Mouse (Mus musculus) embryonic facial prominence, embryonic 14.5 days (tissue): ENCODE data around the gene Tbc1d10c. TPM values are rescaled to one million over a fixed set of nuclear protein-coding genes. Genes with fewer than 3 reads are reported as not detected.
A peak's percentile ranks its signal among the peaks of the same experiment; 100 is the strongest.
"Not testable (repeated sequence)": the region's sequence is repeated elsewhere in the genome, so short reads cannot be mapped to it uniquely, and the experiment has no call there.

ENCODE experiments used
- ATAC-seq: fragments of 200-750 bp; cut with Nextera tagmentation; 2 replicates; pipeline ENCODE4 v1.8.0; 2017; ENCODE audit warnings: low read depth, moderate number of reproducible peaks, moderate TSS enrichment
- DNase-seq: peaks from one replicate; pipeline ENCODE4 v3.0.0-alpha.2; 2015; ENCODE audit warnings: low spot score
- H3K27ac ChIP-seq: fragments of 300-500 bp; sonication (generic); replicated peaks from 2 replicates; pipeline ENCODE4 v1.5.1; 2014; ENCODE audit warnings: low read depth, mild to moderate bottlenecking, low read length, moderate library complexity
- H3K27me3 ChIP-seq: fragments of 300-500 bp; sonication (generic); replicated peaks from 2 replicates; pipeline ENCODE4 v1.6.1; 2014; ENCODE audit warnings: low read length; ENCODE audit not compliant: control insufficient read depth, insufficient read depth
- H3K36me3 ChIP-seq: fragments of 300-500 bp; sonication (generic); 2 replicates; pipeline ENCODE4 v1.6.1; 2014; ENCODE audit warnings: low read length, mixed read lengths; ENCODE audit not compliant: control insufficient read depth, insufficient read depth
- H3K4me1 ChIP-seq: fragments of 300-500 bp; sonication (generic); 2 replicates; pipeline ENCODE4 v1.6.1; 2014; ENCODE audit warnings: antibody characterized with exemption, low read length; ENCODE audit not compliant: control insufficient read depth, insufficient read depth
- H3K4me2 ChIP-seq: fragments of 300-500 bp; sonication (generic); 2 replicates; pipeline ENCODE4 v1.6.1; 2014; ENCODE audit warnings: low read depth, mild to moderate bottlenecking, low read length, moderate library complexity, mixed read lengths
- H3K4me3 ChIP-seq: fragments of 300-500 bp; sonication (generic); 2 replicates; pipeline ENCODE4 v1.5.1; 2014; ENCODE audit warnings: low read depth, mild to moderate bottlenecking, low read length
- H3K9ac ChIP-seq: fragments of 300-500 bp; sonication (generic); 2 replicates; pipeline ENCODE4 v1.6.1; 2014; ENCODE audit warnings: low read depth, mild to moderate bottlenecking, low read length, moderate library complexity, mixed read lengths
- H3K9me3 ChIP-seq: fragments of 300-500 bp; sonication (generic); 2 replicates; pipeline ENCODE4 v1.6.1; 2016; ENCODE audit warnings: low read length; ENCODE audit not compliant: control insufficient read depth
- WGBS: fragments of 180-500 bp; shearing (Covaris S2); extraction: QIAGEN DNeasy Blood & Tissue Kit; methylation state at CpG from one replicate; pipeline ENCODE4 v1.1.7; 2014; 5-methylcytosine and 5-hydroxymethylcytosine counted together
- polyA plus RNA-seq: library from polyadenylated mRNA; unstranded; fragments of >200 nt; fragmentation: Nextera tagmentation; extraction: Ambion mirVana; gene quantifications from 2 replicates; pipeline ENCODE4 v1.2.1, GENCODE M21; 2014

The Tbc1d10c gene
- polyA plus RNA-seq, 1 experiment from 2014 or later, result 3.6 TPM

- DNase-seq (no peak), ATAC-seq (no peak)
- no peak overlapping the region for H3K4me2 ChIP-seq
- no peak overlapping the region for H3K4me3 ChIP-seq
- H3K27me3 ChIP-seq, result no peaks in the 10 kb centered on the region
- WGBS, result 69% methylated on average over 6 of the region's 6 CpGs
- H3K9me3 ChIP-seq, result no peaks in the 10 kb centered on the region
- H3K9ac ChIP-seq, result no peak overlapping the region
- H3K4me1 ChIP-seq, result no peaks in the 10 kb centered on the region
- no peaks in the 10 kb centered on the region for H3K36me3 ChIP-seq
- no peak overlapping the region for H3K27ac ChIP-seq
These were observed 50.9 kb downstream of the Tbc1d10c start for GRCm38 (mm10) chr19:4140147-4140546.

GRCm38 (mm10) chr19:4139446-4139845, 51.6 kb downstream of the Tbc1d10c start, which contains the start of gene Gpr152:
TSS of gene Gpr152 (plus strand) at chr19:4139787.
- no peak within 1 kb of the TSS for H3K9ac ChIP-seq
- no peak within 1 kb of the TSS for H3K4me2 ChIP-seq
- no peaks in the 10 kb centered on the region for H3K9me3 ChIP-seq
- no peak within 1 kb of the TSS for H3K27ac ChIP-seq
- H3K4me3 ChIP-seq, result no peak within 1 kb of the TSS
- no peaks in the 10 kb centered on the region for H3K36me3 ChIP-seq
- ATAC-seq (no peak), DNase-seq (no peak)
- H3K4me1 ChIP-seq, result no peaks in the 10 kb centered on the region
- 95% methylated on average over 2 of the region's 2 CpGs for WGBS
- H3K27me3 ChIP-seq, result no peaks in the 10 kb centered on the region

- ATAC-seq (no peak), DNase-seq (no peak)
- no peaks in the 10 kb centered on the region for H3K4me1 ChIP-seq
- H3K9me3 ChIP-seq, result no peaks in the 10 kb centered on the region
- no peaks in the 10 kb centered on the region for H3K36me3 ChIP-seq
- H3K4me3 ChIP-seq, result no peak overlapping the region
- no peaks in the 10 kb centered on the region for H3K27me3 ChIP-seq
- no peak overlapping the region for H3K9ac ChIP-seq
- H3K27ac ChIP-seq, result no peak overlapping the region
- no peak overlapping the region for H3K4me2 ChIP-seq
- WGBS, result 86% methylated on average over 5 of the region's 5 CpGs
These were observed 53.2 kb downstream of the Tbc1d10c start for GRCm38 (mm10) chr19:4137913-4138312.

- Histone ChIP-seq H3K27me3 (no peaks in the 10 kb centered on the region), H3K9ac (no peak overlapping the region), H3K4me3 (no peak overlapping the region), H3K9me3 (no peaks in the 10 kb centered on the region), H3K4me2 (no peak overlapping the region), H3K27ac (no peak overlapping the region), H3K36me3 (peaks cover 9% of the 10 kb centered on the region), H3K4me1 (no peaks in the 10 kb centered on the region)
- DNase-seq (no peak), ATAC-seq (no peak)
- 75% methylated on average over 5 of the region's 5 CpGs for WGBS
These were observed 54.6 kb downstream of the Tbc1d10c start for GRCm38 (mm10) chr19:4136463-4136862.

- peaks cover 14% of the 10 kb centered on the region for H3K36me3 ChIP-seq
- 29% methylated on average over 5 of the region's 8 CpGs for WGBS
- DNase-seq, H3K27ac ChIP-seq, H3K4me3 ChIP-seq, H3K9me3 ChIP-seq, H3K4me2 ChIP-seq, H3K9ac ChIP-seq, H3K4me1 ChIP-seq, H3K27me3 ChIP-seq: not testable (repeated sequence)
- ATAC-seq, result peak; percentile 31; the same call in 1 of the 2 replicates
These were observed 55.1 kb downstream of the Tbc1d10c start for GRCm38 (mm10) chr19:4135963-4136345.

GRCm38 (mm10) chr19:4135229-4135962, 55.7 kb downstream of the Tbc1d10c start:
- 76% methylated on average over 6 of the region's 6 CpGs for WGBS

GRCm38 (mm10) chr19:4134354-4134753, 56.7 kb downstream of the Tbc1d10c start:
- H3K27me3 ChIP-seq, result no peaks in the 10 kb centered on the region
- H3K4me2 ChIP-seq, result no peak overlapping the region
- no peak overlapping the region for H3K27ac ChIP-seq
- H3K4me1 ChIP-seq, result no peaks in the 10 kb centered on the region
- DNase-seq (no peak), ATAC-seq (no peak)
- 83% methylated on average over 4 of the region's 4 CpGs for WGBS
- no peaks in the 10 kb centered on the region for H3K9me3 ChIP-seq
- no peak overlapping the region for H3K9ac ChIP-seq
- no peak overlapping the region for H3K4me3 ChIP-seq
- peaks cover 25% of the 10 kb centered on the region for H3K36me3 ChIP-seq

More at GRCm38 (mm10) chr19:4135229-4135962, 55.7 kb downstream of the Tbc1d10c start:
- not testable (repeated sequence) for H3K4me3 ChIP-seq, H3K4me2 ChIP-seq, DNase-seq, H3K27me3 ChIP-seq, H3K9ac ChIP-seq, ATAC-seq, H3K4me1 ChIP-seq, H3K9me3 ChIP-seq, H3K27ac ChIP-seq
- peaks cover 18% of the 10 kb centered on the region for H3K36me3 ChIP-seq
